Mouse (Mus musculus) ovary, postnatal 14 days (tissue): Measurements from ENCODE around the gene Fcgr1.
"Not testable (repeated sequence)": the region's sequence is repeated elsewhere in the genome, so short reads cannot be mapped to it uniquely, and the experiment has no call there.

Experiments used
- DNase-seq: peaks from one replicate; pipeline ENCODE4 v3.0.0; 2022; ENCODE audit warnings: low spot score

Fcgr1 gene

GRCm38 (mm10) chr3:96293787-96294186 lies at the start of gene Fcgr1:
Gene Fcgr1, minus strand, starts transcription at chr3:96293969.
- DNase-seq, result no peak

- DNase-seq, result not testable (repeated sequence)
These were observed 48.9 kb upstream of the Fcgr1 start for GRCm38 (mm10) chr3:96342652-96343051.

DNA sequence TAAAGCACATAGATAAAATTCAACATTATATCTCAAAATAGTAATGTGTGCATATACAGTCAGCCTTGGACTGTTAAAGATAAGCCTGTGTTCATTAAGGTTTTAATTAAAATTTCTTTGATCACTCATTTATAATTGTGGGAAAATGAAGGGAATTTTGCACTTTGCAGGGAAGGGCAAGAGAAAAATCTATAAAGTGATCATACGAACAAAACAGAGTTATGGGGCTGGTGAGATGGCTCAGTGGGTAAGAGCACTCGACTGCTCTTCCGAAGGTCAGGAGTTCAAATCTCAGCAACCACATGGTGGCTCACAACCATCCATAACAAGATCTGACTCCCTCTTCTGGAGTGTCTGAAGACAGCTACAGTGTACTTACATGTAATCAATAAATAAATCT lies 48.3 kb upstream of the Fcgr1 start:
- DNase-seq, result not testable (repeated sequence)

- DNase-seq, result no peak
These were observed 47.0 kb upstream of the Fcgr1 start for GRCm38 (mm10) chr3:96340611-96341312.

DNA sequence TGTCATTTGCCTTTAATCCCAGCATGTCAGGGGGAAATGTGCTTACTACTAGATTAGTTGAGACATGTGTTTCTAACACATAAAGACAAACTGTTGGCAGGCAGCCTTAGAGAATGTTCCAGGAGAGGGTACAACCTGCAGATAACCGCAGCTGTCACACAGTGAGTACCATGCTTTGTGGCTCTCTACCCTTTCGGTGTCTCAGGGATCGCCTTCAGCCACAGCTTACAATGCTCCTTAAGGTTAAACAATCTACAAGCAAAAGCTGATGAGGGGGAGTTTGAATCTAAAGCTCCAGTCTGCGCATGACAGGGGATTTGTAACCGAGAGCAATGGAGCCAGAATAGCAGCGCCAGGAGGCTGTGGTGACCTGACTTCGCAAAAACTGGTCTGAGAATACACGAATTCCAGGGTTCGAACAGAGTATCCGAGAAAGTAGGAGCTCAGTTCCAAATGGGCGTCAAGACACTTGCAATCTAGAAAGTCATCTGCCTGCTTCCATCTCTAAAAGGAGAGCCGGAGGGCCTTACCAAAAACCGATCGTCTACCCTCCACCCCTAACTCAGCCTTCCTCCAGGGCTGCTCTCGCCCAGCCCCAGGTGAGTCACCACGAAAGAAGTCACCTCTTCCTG lies 45.2 kb upstream of the Fcgr1 start:
- DNase-seq, result no peak

- no peak for DNase-seq
These were observed 44.3 kb upstream of the Fcgr1 start for GRCm38 (mm10) chr3:96338043-96338442.

DNA sequence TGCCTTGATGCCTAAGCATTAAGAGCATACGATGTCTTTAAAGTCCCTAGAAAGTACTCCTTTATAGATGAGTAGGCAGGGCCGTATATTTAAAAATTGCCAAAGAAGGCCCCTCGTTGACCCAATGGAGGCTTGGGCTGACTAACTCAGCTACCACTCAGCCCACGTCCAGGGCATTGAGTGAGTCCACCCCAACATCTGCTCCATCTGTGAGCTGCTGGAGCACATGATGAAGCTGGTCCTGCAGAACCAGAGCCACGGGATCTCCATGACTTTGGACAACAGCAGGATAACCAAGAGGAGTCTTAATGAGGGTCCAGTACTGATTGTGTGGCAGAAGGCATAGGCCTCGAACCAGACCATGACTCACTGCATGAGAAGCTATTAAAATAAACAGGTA lies 43.5 kb upstream of the Fcgr1 start:
- DNase-seq, result no peak

GRCm38 (mm10) chr3:96336636-96337035 lies 42.9 kb upstream of the Fcgr1 start:
- no peak for DNase-seq

GRCm38 (mm10) chr3:96335591-96335990 lies 41.8 kb upstream of the Fcgr1 start:
- DNase-seq, result no peak

- no peak for DNase-seq
These were observed 41.4 kb upstream of the Fcgr1 start for GRCm38 (mm10) chr3:96335163-96335550.

DNA sequence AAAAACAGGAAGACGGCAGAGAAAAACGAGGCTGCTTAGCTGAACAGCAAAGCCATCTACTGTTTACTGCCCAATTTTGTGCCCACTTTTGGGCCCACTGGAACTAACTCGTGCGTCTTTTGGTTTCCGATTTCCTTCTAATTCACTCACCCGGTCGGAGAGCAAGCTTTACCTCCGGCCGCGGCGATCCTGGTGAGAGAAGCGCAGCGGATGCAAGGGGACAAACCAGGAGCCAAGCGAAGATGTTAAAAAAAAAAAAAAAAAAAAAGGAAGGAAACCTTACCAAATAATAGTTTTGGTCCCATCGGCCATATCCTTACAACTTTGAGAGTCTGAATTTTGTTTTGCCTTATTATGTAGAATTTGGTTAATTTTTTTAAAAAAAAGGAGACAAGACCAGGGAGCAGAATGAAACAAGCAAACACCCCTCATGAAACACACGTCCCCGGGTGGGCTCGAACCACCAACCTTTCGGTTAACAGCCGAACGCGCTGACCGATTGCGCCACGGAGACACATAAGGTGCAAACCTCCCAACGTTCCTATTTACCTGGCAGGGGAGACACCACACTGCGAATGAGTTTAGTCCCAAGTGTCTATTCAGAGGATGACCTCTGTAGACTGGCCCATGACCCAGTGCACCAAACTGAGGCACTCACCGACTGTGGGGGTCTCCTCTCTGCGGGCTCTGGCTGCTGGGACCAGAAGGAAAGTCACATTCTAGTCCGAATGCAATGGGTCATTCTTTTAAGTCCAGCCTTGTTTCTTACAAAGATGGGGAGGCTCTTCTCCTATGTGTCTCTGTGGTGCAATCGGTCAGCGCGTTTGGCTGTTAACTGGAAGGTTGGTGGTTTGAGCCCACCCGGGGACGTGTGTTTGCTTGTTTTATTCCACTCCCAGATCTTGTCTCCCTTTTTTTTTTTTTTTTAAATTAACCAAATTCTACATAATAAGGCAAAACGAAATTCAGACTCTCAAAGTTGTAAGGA lies 40.7 kb upstream of the Fcgr1 start:
- no peak for DNase-seq

- no peak for DNase-seq
These were observed 39.8 kb upstream of the Fcgr1 start for GRCm38 (mm10) chr3:96333396-96334174.

- no peak for DNase-seq
These were observed 39.0 kb upstream of the Fcgr1 start for GRCm38 (mm10) chr3:96332631-96333395.

GRCm38 (mm10) chr3:96332000-96332399 lies 38.2 kb upstream of the Fcgr1 start:
- no peak for DNase-seq

DNA sequence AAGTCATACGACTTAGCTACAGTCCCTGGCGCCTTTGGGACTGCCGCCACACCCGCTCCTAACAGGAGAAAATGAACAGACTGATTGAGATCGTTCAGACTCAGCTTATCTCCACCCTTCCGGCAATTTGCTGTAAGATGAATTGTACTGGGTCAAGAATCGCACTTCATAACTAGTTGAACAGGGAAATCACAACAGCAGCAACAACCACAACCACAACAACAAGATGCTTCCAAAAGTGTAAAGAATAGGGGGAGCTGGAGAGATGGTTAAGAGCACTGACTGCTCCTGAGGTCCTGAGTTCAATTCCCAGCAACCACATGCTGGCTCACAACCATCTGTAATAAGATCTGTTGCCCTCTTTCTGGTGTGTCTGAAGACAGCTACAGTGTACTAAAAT lies 37.7 kb upstream of the Fcgr1 start:
- no peak for DNase-seq

DNA sequence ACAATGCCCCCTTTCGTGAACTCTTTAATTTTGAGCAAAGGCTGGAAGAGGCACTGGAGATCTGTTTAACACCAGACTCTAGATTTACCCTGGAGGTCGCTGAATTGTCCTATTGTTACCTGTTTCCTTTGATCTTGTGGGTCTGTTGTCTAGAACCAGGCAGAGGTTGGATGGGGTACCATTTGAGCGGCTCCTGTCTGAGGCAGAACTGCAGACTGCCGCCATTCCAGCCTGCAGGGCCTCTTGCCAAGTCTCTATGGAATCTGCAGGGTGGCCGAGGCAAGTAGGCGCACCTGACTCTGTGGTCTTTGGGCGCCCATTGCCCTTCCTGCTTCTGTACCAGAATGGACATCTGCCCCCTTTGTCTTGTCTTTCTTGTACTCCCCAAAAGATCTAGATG lies 36.8 kb upstream of the Fcgr1 start:
- DNase-seq, result no peak

GRCm38 (mm10) chr3:96330181-96330580 lies 36.4 kb upstream of the Fcgr1 start:
- DNase-seq, result no peak

- DNase-seq, result no peak
These were observed 35.1 kb upstream of the Fcgr1 start for GRCm38 (mm10) chr3:96328730-96329387.

DNA sequence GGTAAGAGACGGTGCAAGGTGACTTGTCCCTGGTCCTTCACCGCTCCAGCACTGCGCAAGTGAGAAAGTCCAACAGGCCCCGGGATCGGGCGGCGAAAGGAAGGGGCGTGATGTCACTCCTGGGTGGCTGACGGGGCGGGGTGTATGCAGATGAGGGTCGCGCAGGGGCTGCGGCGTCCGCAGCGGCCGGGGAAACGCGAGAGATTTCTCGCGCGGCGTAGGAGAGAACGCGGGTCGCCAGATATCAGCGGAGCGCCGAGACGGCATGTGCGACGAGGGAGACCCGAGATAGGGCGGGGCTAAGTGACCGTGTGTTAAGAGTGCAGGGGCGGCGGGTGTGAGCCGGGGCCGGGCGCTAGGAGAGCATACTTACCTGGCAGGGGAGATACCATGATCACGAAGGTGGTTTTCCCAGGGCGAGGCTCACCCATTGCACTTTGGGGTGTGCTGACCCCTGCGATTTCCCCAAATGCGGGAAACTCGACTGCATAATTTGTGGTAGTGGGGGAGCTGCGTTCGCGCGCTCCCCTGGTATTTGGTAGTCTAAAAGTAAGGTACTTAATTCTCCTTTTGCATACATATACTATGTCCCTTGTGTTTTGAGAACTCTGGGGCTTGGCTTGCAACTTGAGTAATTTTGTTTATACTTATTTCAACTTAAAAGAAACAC lies 34.4 kb upstream of the Fcgr1 start:
- not testable (repeated sequence) for DNase-seq

DNA sequence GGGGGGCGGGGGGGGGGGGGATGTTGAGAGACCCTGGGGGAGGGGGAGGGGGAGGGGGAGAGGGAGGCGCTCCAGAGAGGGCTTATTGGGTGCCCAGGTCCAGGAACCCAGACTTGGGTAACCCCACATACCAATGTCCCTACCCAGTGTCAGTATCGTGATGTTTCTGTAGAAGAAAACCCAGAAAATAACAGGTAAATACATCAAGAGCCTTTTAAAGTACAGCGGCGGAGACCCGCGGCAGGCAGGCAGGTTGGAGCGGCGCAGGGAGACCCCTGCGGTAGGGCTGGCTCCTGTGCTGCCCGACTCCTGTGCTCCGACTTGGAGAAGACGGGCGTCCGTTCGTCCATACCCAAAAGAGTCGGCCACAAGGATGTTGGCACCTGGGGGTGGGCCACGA lies 33.9 kb upstream of the Fcgr1 start:
- no peak for DNase-seq
